Mouse (Mus musculus) midbrain, embryonic 13.5 days (tissue): ENCODE results near the gene Dctn2. TPM values are rescaled to one million over a fixed set of nuclear protein-coding genes. Genes with fewer than 3 reads are reported as not detected.
"Not testable (repeated sequence)": the region's sequence is repeated elsewhere in the genome, so short reads cannot be mapped to it uniquely, and the experiment has no call there.

ENCODE experiments used
- ATAC-seq: fragments of 200-750 bp; cut with Nextera tagmentation; 2 replicates; pipeline ENCODE4 v1.8.0; 2017; ENCODE audit warnings: mild to moderate bottlenecking, moderate TSS enrichment, moderate library complexity
- H3K27ac ChIP-seq: fragments of 300-500 bp; sonication (generic); 2 replicates; pipeline ENCODE4 v1.5.1; 2015; ENCODE audit warnings: inconsistent platforms, mild to moderate bottlenecking, moderate library complexity
- H3K27me3 ChIP-seq: fragments of 300-500 bp; sonication (generic); 2 replicates; pipeline ENCODE4 v1.6.1; 2015; ENCODE audit warnings: mild to moderate bottlenecking, inconsistent platforms
- H3K36me3 ChIP-seq: fragments of 300-500 bp; sonication (generic); 2 replicates; pipeline ENCODE4 v1.6.1; 2015; ENCODE audit warnings: mild to moderate bottlenecking, inconsistent platforms
- H3K4me1 ChIP-seq: fragments of 300-500 bp; sonication (generic); replicated peaks from 2 replicates; pipeline ENCODE4 v1.6.1; 2015; ENCODE audit warnings: inconsistent platforms
- H3K4me2 ChIP-seq: fragments of 300-500 bp; sonication (generic); replicated peaks from 2 replicates; pipeline ENCODE4 v1.6.1; 2015; ENCODE audit warnings: moderate library complexity, mild to moderate bottlenecking, inconsistent platforms
- H3K4me3 ChIP-seq: fragments of 300-500 bp; sonication (generic); replicated peaks from 2 replicates; pipeline ENCODE4 v1.5.1; 2015; ENCODE audit warnings: mild to moderate bottlenecking, inconsistent platforms
- H3K9ac ChIP-seq: fragments of 300-500 bp; sonication (generic); replicated peaks from 2 replicates; pipeline ENCODE4 v1.6.1; 2015; ENCODE audit warnings: mild to moderate bottlenecking, inconsistent platforms
- H3K9me3 ChIP-seq: fragments of 300-500 bp; sonication (generic); 2 replicates; pipeline ENCODE4 v1.6.1; 2016; ENCODE audit warnings: mild to moderate bottlenecking, inconsistent platforms
- WGBS: fragments of 180-500 bp; shearing (Covaris S2); methylation state at CpG from one replicate; pipeline ENCODE4 v1.1.7; 2015; 5-methylcytosine and 5-hydroxymethylcytosine counted together
- polyA plus RNA-seq: library from polyadenylated mRNA; unstranded; fragments of >200 nt; fragmentation: Nextera tagmentation; extraction: Ambion mirVana; gene quantifications from 2 replicates; pipeline ENCODE4 v1.2.1, GENCODE M21; 2015

The Dctn2 gene
- polyA plus RNA-seq, 1 experiment from 2014 or later: 310 TPM

- Histone ChIP-seq H3K4me2 (peak overlapping the region; percentile 86), H3K4me1 (peaks cover 56% of the 10 kb centered on the region), H3K36me3 (peaks cover 43% of the 10 kb centered on the region), H3K27me3 (no peaks in the 10 kb centered on the region), H3K9ac (peak overlapping the region; percentile 81), H3K4me3 (peak overlapping the region; percentile 71), H3K9me3 (no peaks in the 10 kb centered on the region), H3K27ac (peak overlapping the region; percentile 97)
- ATAC-seq: peak; percentile 61
- WGBS: 3% methylated on average over 19 of the region's 19 CpGs
These were observed 25.0 kb downstream of the Dctn2 start for GRCm38 (mm10) chr10:127290930-127291880.

- 40% methylated on average over 5 of the region's 5 CpGs for WGBS
- Histone ChIP-seq H3K27me3 (no peaks in the 10 kb centered on the region), H3K27ac (peak overlapping the region; percentile 97; the same call in 1 of the 2 replicates)
These were observed 25.9 kb downstream of the Dctn2 start for GRCm38 (mm10) chr10:127291881-127292638.

GRCm38 (mm10) chr10:127292987-127293538, 26.9 kb downstream of the Dctn2 start:
- Histone ChIP-seq H3K4me3 (no peak overlapping the region), H3K4me2 (no peak overlapping the region), H3K9ac (no peak overlapping the region), H3K9me3 (no peaks in the 10 kb centered on the region), H3K27me3 (no peaks in the 10 kb centered on the region), H3K4me1 (peaks cover 37% of the 10 kb centered on the region), H3K36me3 (peaks cover 50% of the 10 kb centered on the region), H3K27ac (no peak overlapping the region)
- no peak for ATAC-seq
- 89% methylated on average over 6 of the region's 6 CpGs for WGBS

More at GRCm38 (mm10) chr10:127291881-127292638, 25.9 kb downstream of the Dctn2 start:
- H3K4me3 ChIP-seq: peak overlapping the region; percentile 71
- no peak for ATAC-seq
- peak overlapping the region; percentile 81 for H3K9ac ChIP-seq
- peaks cover 47% of the 10 kb centered on the region for H3K4me1 ChIP-seq
- no peaks in the 10 kb centered on the region for H3K9me3 ChIP-seq
- H3K36me3 ChIP-seq: peaks cover 43% of the 10 kb centered on the region
- H3K4me2 ChIP-seq: peak overlapping the region; percentile 86

DNA sequence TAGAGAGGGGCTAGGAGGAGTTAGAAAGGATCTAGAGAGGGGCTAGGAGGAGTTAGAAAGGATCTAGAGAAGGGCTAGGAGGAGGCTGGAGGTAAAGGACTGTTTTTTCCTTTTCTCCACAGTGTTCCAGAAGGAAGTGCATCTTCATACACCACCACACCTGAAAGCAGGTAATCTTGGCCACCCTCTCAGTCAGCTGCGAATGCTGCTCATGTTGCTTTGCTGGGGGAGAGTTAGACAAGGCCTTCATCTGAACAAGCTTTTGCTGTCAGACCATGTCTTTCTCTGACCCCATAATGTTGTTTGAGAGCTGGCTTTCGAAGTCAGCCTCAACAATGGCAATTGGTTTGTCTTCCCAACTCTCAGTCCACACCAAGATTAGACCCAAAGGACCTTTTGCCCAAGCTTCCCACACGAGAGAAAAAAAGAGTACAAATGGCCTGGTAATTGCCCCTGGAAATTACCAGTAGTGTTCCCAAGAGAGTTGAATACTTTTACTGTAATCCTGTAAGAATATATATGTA, 27.5 kb downstream of the Dctn2 start:
- WGBS: 90% methylated on average over 3 of the region's 3 CpGs
- peaks cover 51% of the 10 kb centered on the region for H3K36me3 ChIP-seq
- no peak overlapping the region for H3K4me3 ChIP-seq

GRCm38 (mm10) chr10:127294895-127295510, 28.8 kb downstream of the Dctn2 start:
- 95% methylated on average over 10 of the region's 10 CpGs for WGBS
- Histone ChIP-seq H3K4me2 (no peak overlapping the region), H3K4me1 (peaks cover 26% of the 10 kb centered on the region), H3K36me3 (peaks cover 64% of the 10 kb centered on the region), H3K4me3 (no peak overlapping the region), H3K27ac (no peak overlapping the region), H3K9ac (no peak overlapping the region), H3K9me3 (no peaks in the 10 kb centered on the region), H3K27me3 (no peaks in the 10 kb centered on the region)
- ATAC-seq: no peak

More for the DNA sequence above, 27.5 kb downstream of the Dctn2 start:
- no peak overlapping the region for H3K4me2 ChIP-seq
- peaks cover 35% of the 10 kb centered on the region for H3K4me1 ChIP-seq
- no peaks in the 10 kb centered on the region for H3K9me3 ChIP-seq
- ATAC-seq: no peak
- no peak overlapping the region for H3K27ac ChIP-seq
- no peak overlapping the region for H3K9ac ChIP-seq
- no peaks in the 10 kb centered on the region for H3K27me3 ChIP-seq

DNA sequence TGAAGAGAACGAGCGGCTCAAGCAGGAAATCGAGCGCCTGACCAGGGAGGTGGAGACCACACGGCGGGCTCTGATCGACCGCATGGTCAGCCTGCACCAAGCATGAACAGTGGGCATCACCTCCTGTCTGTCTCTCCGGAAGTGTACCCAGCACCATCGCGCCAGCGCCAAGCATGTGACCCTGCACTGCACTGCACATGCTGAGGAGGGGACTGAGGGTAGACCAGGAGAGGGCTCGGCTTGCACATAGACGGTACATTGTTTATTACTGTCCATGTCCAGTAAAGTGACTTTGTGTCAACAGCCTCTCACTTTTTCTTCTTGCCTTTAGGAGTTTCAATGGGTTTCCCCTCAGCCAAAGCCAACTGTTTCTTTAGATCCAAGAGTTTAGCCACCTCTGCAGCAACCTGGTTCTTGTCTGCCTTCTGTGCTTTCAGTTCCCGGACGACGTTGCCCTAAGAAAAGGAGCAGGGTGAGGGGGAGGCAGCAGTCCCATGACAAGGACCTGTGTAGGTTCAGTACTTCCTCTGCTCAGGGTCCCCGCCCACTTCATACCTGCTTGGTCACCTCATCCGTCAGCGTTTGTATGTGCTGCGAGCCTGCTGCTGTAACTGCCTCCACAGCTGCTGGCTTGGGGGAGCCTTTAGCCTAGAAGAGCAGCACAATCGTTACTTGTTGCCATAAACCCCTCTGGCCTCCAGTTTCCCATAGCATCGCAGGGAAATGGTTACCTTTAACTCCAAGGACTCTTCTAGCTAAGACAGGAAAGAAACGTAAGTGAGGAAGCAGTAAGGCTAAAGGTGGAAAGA, 30.0 kb downstream of the Dctn2 start:
- Histone ChIP-seq H3K27me3 (no peaks in the 10 kb centered on the region), H3K4me1 (peaks cover 23% of the 10 kb centered on the region), H3K36me3 (peaks cover 76% of the 10 kb centered on the region), H3K4me3 (no peak overlapping the region), H3K27ac (no peak overlapping the region), H3K9me3 (no peaks in the 10 kb centered on the region), H3K9ac (no peak overlapping the region), H3K4me2 (no peak overlapping the region)
- no peak for ATAC-seq
- 93% methylated on average over 24 of the region's 24 CpGs for WGBS

DNA sequence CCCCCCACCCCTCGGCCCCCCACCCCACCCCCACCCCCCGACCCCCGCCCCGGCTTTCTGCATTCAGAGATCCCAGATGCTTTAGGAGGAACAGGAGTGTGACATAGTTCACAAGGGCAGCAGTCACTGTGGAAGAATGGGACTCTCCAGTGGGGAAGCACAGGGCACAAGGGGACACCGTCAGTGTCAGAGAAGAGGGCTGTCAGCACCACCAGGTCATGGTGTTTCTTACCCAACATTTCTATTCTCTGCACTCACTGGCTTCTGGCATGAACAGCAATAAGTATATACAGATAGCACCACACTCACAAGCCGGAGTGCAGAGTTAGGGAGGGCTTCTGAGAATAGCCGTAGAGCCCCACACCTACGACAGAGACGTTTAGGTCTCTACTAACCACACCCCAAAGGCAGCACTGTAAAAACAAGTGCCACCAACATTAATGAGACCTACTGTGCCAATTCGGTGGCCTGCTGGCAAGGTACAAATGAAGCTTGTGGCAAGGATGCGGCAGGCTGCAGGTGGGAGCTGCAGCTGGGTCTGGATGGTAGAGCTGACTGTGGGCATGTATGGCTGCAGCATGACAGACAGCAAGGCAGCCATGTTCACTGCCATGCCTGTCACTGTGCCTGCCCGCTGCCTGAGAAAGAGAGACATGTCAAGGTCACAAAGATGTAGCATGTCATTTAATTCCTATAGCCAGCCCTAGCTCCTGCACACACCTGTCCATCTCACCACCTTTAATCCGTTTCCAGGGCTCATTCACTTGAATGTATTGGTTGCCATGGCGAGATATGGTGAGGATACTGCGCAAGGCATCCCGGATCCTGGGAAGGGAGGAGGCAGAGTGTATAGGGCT, 31.1 kb downstream of the Dctn2 start:
- no peak overlapping the region for H3K9ac ChIP-seq
- H3K27ac ChIP-seq: no peak overlapping the region
- ATAC-seq: no peak
- H3K9me3 ChIP-seq: no peaks in the 10 kb centered on the region
- no peak overlapping the region for H3K4me2 ChIP-seq
- H3K4me3 ChIP-seq: no peak overlapping the region
- H3K4me1 ChIP-seq: peaks cover 12% of the 10 kb centered on the region
- no peaks in the 10 kb centered on the region for H3K27me3 ChIP-seq
- H3K36me3 ChIP-seq: peaks cover 85% of the 10 kb centered on the region
- 93% methylated on average over 16 of the region's 16 CpGs for WGBS

DNA sequence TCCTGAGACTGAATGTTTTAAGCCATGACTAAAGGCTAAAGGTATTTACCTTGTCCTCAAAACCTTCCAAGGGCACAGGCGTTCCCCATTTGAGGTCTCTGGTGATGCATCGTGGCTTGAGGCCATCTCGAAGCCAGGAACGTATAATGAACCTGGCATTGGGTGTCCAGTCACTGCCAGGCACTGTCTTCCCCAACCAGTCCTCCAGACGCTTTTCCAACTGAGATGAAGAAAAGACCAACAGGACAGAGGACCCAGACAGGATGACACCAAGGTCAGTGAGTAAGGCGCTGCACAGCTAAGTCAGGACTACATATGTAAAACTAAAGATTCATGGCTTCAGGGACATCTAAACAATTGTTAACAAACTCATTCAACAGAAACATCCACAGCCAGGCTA, 34.2 kb downstream of the Dctn2 start:
- Histone ChIP-seq H3K4me3 (no peak overlapping the region), H3K4me2 (no peak overlapping the region), H3K27ac (no peak overlapping the region), H3K4me1 (no peaks in the 10 kb centered on the region), H3K36me3 (peaks cover 93% of the 10 kb centered on the region), H3K9ac (no peak overlapping the region), H3K9me3 (no peaks in the 10 kb centered on the region), H3K27me3 (no peaks in the 10 kb centered on the region)
- 95% methylated on average over 6 of the region's 6 CpGs for WGBS
- ATAC-seq: no peak

DNA sequence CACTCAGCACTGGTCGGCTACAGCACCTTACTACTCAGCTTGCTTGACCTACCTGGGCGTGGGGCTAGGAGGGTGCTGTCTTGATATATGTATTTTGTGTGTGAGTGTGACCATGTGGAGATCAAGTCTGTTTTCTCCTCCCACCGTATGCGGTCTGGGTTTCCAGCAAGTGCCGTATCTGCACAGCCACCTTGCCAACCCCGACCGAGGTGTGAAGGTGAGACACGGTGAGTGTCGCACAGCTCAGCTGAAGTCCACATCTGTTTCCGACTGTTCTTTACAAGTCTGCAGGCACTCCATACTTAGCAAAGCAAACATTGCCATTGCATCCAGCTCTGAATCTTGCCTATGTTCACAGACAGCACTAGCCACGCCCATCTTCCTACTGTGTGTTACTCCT, 37.0 kb downstream of the Dctn2 start:
- ATAC-seq: no peak
- H3K27me3 ChIP-seq: no peaks in the 10 kb centered on the region
- no peaks in the 10 kb centered on the region for H3K9me3 ChIP-seq
- H3K9ac ChIP-seq: no peak overlapping the region
- peaks cover 93% of the 10 kb centered on the region for H3K36me3 ChIP-seq
- no peaks in the 10 kb centered on the region for H3K4me1 ChIP-seq
- no peak overlapping the region for H3K27ac ChIP-seq
- WGBS: 92% methylated on average over 11 of the region's 11 CpGs
- no peak overlapping the region for H3K4me2 ChIP-seq
- H3K4me3 ChIP-seq: no peak overlapping the region

- 93% methylated on average over 3 of the region's 3 CpGs for WGBS
- H3K27me3 ChIP-seq, H3K4me1 ChIP-seq, H3K27ac ChIP-seq, H3K9me3 ChIP-seq, ATAC-seq, H3K4me3 ChIP-seq, H3K9ac ChIP-seq, H3K4me2 ChIP-seq: not testable (repeated sequence)
- peaks cover 54% of the 10 kb centered on the region for H3K36me3 ChIP-seq
These were observed 43.0 kb downstream of the Dctn2 start for GRCm38 (mm10) chr10:127309167-127309566.
